Mouse (Mus musculus): ENCODE results near the gene Rmi2.

GRCm38 (mm10) chr16:10870969-10871368, 36.1 kb downstream of the Rmi2 start:
- TF ChIP-seq CTCF (IDR thresholded peaks at IDR 0.05; ENCODE audit: low read depth, low read length) (no peak), POLR2A (IDR thresholded peaks at IDR 0.05; ENCODE audit: extremely low read depth, insufficient read depth, low read length) (no peak)
